Mouse (Mus musculus): Measurements from ENCODE around the gene Retsat. TPM values are rescaled to one million over a fixed set of nuclear protein-coding genes. Genes with fewer than 3 reads are reported as not detected.
A peak's percentile ranks its signal among the peaks of the same experiment; 100 is the strongest.

The Retsat gene
- polyA plus RNA-seq, 1 experiment from 2014 or later, result 54.1 TPM

GRCm38 (mm10) chr6:72645364-72645763, 47.1 kb downstream of the Retsat start:
- no peaks in the 10 kb centered on the region for H3K9me3 ChIP-seq (ENCODE audit: control insufficient read depth, low read length)
- H3K27ac ChIP-seq (replicated peaks), result no peak overlapping the region
- H3K9ac ChIP-seq (ENCODE audit: low read length), result no peak overlapping the region
- H3K4me2 ChIP-seq (replicated peaks; ENCODE audit: low read depth), result no peak overlapping the region
- no peaks in the 10 kb centered on the region; the same call in 1 of the 2 replicates for H3K4me1 ChIP-seq (replicated peaks; ENCODE audit: control insufficient read depth, insufficient read depth)
- no peaks in the 10 kb centered on the region for H3K27me3 ChIP-seq (ENCODE audit: control insufficient read depth, insufficient read depth, low read length)
- no peaks in the 10 kb centered on the region for H3K36me3 ChIP-seq (ENCODE audit: control insufficient read depth, insufficient read depth, low read length)
- DNase-seq (ENCODE audit: low spot score) (no peak), ATAC-seq (ENCODE audit: low FRiP score, low TSS enrichment) (no peak)
- no peak for TF ChIP-seq EP300 (optimal IDR thresholded peaks at IDR 0.05)
- no peak for TF ChIP-seq CTCF (IDR thresholded peaks at IDR 0.05; ENCODE audit: low read depth)
- H3K4me3 ChIP-seq (ENCODE audit: low read depth, low read length), result no peak overlapping the region
- 88% methylated on average over 7 of the region's 7 CpGs for WGBS

- Histone ChIP-seq H3K27me3 (ENCODE audit: control insufficient read depth, insufficient read depth, low read length) (no peaks in the 10 kb centered on the region), H3K9ac (ENCODE audit: low read length) (no peak overlapping the region), H3K9me3 (ENCODE audit: control insufficient read depth, low read length) (no peaks in the 10 kb centered on the region), H3K36me3 (ENCODE audit: control insufficient read depth, insufficient read depth, low read length) (no peaks in the 10 kb centered on the region), H3K27ac (replicated peaks) (no peak overlapping the region), H3K4me2 (replicated peaks; ENCODE audit: low read depth) (no peak overlapping the region), H3K4me3 (ENCODE audit: low read depth, low read length) (no peak overlapping the region), H3K4me1 (replicated peaks; ENCODE audit: control insufficient read depth, insufficient read depth) (no peaks in the 10 kb centered on the region; the same call in 1 of the 2 replicates)
- DNase-seq (ENCODE audit: low spot score) (peak; percentile 69), ATAC-seq (ENCODE audit: low FRiP score, low TSS enrichment) (peak; percentile 3; the same call in 1 of the 2 replicates)
- TF ChIP-seq CTCF (IDR thresholded peaks at IDR 0.05; ENCODE audit: low read depth) (peak; percentile 91), EP300 (optimal IDR thresholded peaks at IDR 0.05) (no peak)
- 40% methylated on average over 10 of the region's 10 CpGs for WGBS
Measured at GRCm38 (mm10) chr6:72647383-72647820, 49.1 kb downstream of the Retsat start.

DNA sequence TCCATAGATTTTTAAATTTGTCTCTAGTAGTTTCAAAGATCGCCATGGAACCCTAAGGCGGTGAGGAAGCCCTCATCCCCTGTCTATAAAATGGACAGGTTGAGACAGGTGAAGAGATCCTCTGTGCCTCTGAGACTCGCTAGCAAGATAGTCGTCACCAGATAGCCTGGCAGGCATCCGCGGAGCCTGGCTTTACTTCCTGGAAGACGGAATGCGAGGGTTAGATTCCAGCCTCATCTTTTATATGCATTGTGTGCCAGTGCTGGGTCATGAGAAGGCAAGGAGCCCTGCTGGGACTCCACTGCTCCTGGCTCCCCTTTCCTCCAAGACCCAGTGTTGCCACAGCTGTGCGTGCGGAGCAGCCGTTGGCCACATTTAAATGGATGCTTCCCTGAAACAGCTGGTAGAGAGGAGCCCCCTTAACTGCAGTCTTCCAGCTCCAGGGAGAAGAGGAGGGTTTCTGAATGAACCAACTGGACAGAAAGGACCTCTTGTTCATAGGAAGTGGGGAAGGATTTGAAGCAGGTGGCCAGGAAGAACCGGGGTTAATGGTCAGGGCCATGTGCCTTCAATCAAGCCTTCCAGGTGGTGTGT, 49.8 kb downstream of the Retsat start:
- no peak overlapping the region for H3K9ac ChIP-seq (ENCODE audit: low read length)
- TF ChIP-seq EP300 (optimal IDR thresholded peaks at IDR 0.05), result no peak
- TF ChIP-seq CTCF (IDR thresholded peaks at IDR 0.05; ENCODE audit: low read depth), result no peak
- peaks cover 4% of the 10 kb centered on the region for H3K4me1 ChIP-seq (replicated peaks; ENCODE audit: control insufficient read depth, insufficient read depth)
- no peak overlapping the region for H3K4me3 ChIP-seq (ENCODE audit: low read depth, low read length)
- no peak for ATAC-seq (ENCODE audit: low FRiP score, low TSS enrichment)
- no peak for DNase-seq (ENCODE audit: low spot score)
- no peaks in the 10 kb centered on the region for H3K36me3 ChIP-seq (ENCODE audit: control insufficient read depth, insufficient read depth, low read length)
- 62% methylated on average over 12 of the region's 12 CpGs for WGBS
- H3K27ac ChIP-seq (replicated peaks), result no peak overlapping the region
- no peaks in the 10 kb centered on the region for H3K27me3 ChIP-seq (ENCODE audit: control insufficient read depth, insufficient read depth, low read length)
- no peak overlapping the region for H3K4me2 ChIP-seq (replicated peaks; ENCODE audit: low read depth)
- no peaks in the 10 kb centered on the region for H3K9me3 ChIP-seq (ENCODE audit: control insufficient read depth, low read length)

- Histone ChIP-seq H3K9me3 (ENCODE audit: control insufficient read depth, low read length) (no peaks in the 10 kb centered on the region), H3K4me2 (replicated peaks; ENCODE audit: low read depth) (no peak overlapping the region), H3K9ac (ENCODE audit: low read length) (no peak overlapping the region), H3K4me1 (replicated peaks; ENCODE audit: control insufficient read depth, insufficient read depth) (peaks cover 11% of the 10 kb centered on the region), H3K27me3 (ENCODE audit: control insufficient read depth, insufficient read depth, low read length) (no peaks in the 10 kb centered on the region), H3K4me3 (ENCODE audit: low read depth, low read length) (no peak overlapping the region), H3K36me3 (ENCODE audit: control insufficient read depth, insufficient read depth, low read length) (no peaks in the 10 kb centered on the region), H3K27ac (replicated peaks) (peak overlapping the region; percentile 82)
- WGBS, result 28% methylated on average over 10 of the region's 10 CpGs
- DNase-seq (ENCODE audit: low spot score), result peak; percentile 81
- TF ChIP-seq CTCF (IDR thresholded peaks at IDR 0.05; ENCODE audit: low read depth) (peak; percentile 44), EP300 (optimal IDR thresholded peaks at IDR 0.05) (no peak)
- ATAC-seq (ENCODE audit: low FRiP score, low TSS enrichment), result peak; percentile 92
Measured at GRCm38 (mm10) chr6:72650338-72650851, 52.1 kb downstream of the Retsat start.

DNA sequence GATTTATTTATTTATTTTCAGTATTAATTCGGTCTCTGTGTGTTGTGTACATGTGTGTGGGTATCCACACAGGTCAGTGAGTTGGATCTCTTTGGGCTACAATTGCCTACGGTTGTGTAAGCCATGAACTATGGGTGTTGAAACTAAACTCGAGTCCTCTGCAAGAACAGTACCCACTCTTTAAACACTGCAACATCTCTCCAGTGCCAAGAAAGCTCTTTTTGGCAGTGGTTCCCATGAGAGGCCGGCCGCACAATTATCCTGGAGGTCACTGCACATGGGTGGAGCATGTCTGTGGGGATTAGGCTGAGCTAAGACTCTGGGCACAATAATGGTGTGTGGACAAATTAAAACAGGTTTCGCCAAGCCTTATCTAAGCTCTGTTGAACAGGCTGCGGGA, 55.1 kb downstream of the Retsat start:
- Histone ChIP-seq H3K9me3 (ENCODE audit: control insufficient read depth, low read length) (no peaks in the 10 kb centered on the region), H3K36me3 (ENCODE audit: control insufficient read depth, insufficient read depth, low read length) (no peaks in the 10 kb centered on the region), H3K9ac (ENCODE audit: low read length) (no peak overlapping the region), H3K4me3 (ENCODE audit: low read depth, low read length) (no peak overlapping the region), H3K4me2 (replicated peaks; ENCODE audit: low read depth) (no peak overlapping the region), H3K4me1 (replicated peaks; ENCODE audit: control insufficient read depth, insufficient read depth) (peaks cover 16% of the 10 kb centered on the region), H3K27ac (replicated peaks) (peak overlapping the region; percentile 61), H3K27me3 (ENCODE audit: control insufficient read depth, insufficient read depth, low read length) (no peaks in the 10 kb centered on the region)
- DNase-seq (ENCODE audit: low spot score) (peak; percentile 68), ATAC-seq (ENCODE audit: low FRiP score, low TSS enrichment) (peak; percentile 46)
- 30% methylated on average over 7 of the region's 7 CpGs for WGBS
- TF ChIP-seq EP300 (optimal IDR thresholded peaks at IDR 0.05) (no peak), CTCF (IDR thresholded peaks at IDR 0.05; ENCODE audit: low read depth) (no peak)

- H3K9ac ChIP-seq (ENCODE audit: low read length), result no peak overlapping the region
- TF ChIP-seq EP300 (optimal IDR thresholded peaks at IDR 0.05), result no peak
- no peak for TF ChIP-seq CTCF (IDR thresholded peaks at IDR 0.05; ENCODE audit: low read depth)
- H3K4me1 ChIP-seq (replicated peaks; ENCODE audit: control insufficient read depth, insufficient read depth), result peaks cover 16% of the 10 kb centered on the region
- H3K36me3 ChIP-seq (ENCODE audit: control insufficient read depth, insufficient read depth, low read length), result no peaks in the 10 kb centered on the region
- H3K27ac ChIP-seq (replicated peaks), result no peak overlapping the region
- H3K4me3 ChIP-seq (ENCODE audit: low read depth, low read length), result no peak overlapping the region
- no peaks in the 10 kb centered on the region for H3K27me3 ChIP-seq (ENCODE audit: control insufficient read depth, insufficient read depth, low read length)
- 88% methylated on average over 6 of the region's 6 CpGs for WGBS
- ATAC-seq (ENCODE audit: low FRiP score, low TSS enrichment) (no peak), DNase-seq (ENCODE audit: low spot score) (no peak)
- no peaks in the 10 kb centered on the region for H3K9me3 ChIP-seq (ENCODE audit: control insufficient read depth, low read length)
- no peak overlapping the region for H3K4me2 ChIP-seq (replicated peaks; ENCODE audit: low read depth)
Measured at GRCm38 (mm10) chr6:72654355-72654754, 56.1 kb downstream of the Retsat start.

All from stomach, postnatal 0 days (tissue).